Mouse (Mus musculus): ENCODE measurements around the gene Rdm1.
"Not testable (repeated sequence)": the region's sequence is repeated elsewhere in the genome, so short reads cannot be mapped to it uniquely, and the experiment has no call there.

GRCm38 (mm10) chr11:101645411-101646282 is 18.7 kb downstream of the Rdm1 start:
- not testable (repeated sequence) for TF ChIP-seq POLR2A (IDR thresholded peaks at IDR 0.05; ENCODE audit: control insufficient read depth, extremely low read depth, insufficient read depth, low read length, poor library complexity); CTCF (IDR thresholded peaks at IDR 0.05; ENCODE audit: borderline replicate concordance, control insufficient read depth, extremely low read depth, insufficient read depth, low read length, poor library complexity)
